Mouse (Mus musculus) embryonic facial prominence, embryonic 15.5 days (tissue): ENCODE results near the gene Sbp. TPM values are rescaled to one million over a fixed set of nuclear protein-coding genes. Genes with fewer than 3 reads are reported as not detected.
"Not testable (repeated sequence)": the region's sequence is repeated elsewhere in the genome, so short reads cannot be mapped to it uniquely, and the experiment has no call there.

Source experiments
- ATAC-seq: fragments of 200-750 bp; cut with Nextera tagmentation; 2 replicates; pipeline ENCODE4 v1.8.0; 2017; ENCODE audit warnings: low read depth, moderate TSS enrichment; ENCODE audit not compliant: insufficient number of reproducible peaks, low FRiP score, low TSS enrichment
- H3K27ac ChIP-seq: fragments of 300-500 bp; sonication (generic); replicated peaks from 2 replicates; pipeline ENCODE4 v1.5.1; 2015; ENCODE audit warnings: mild to moderate bottlenecking, inconsistent platforms
- H3K27me3 ChIP-seq: fragments of 300-500 bp; sonication (generic); 2 replicates; pipeline ENCODE4 v1.6.1; 2015; ENCODE audit warnings: inconsistent platforms
- H3K36me3 ChIP-seq: fragments of 300-500 bp; sonication (generic); 2 replicates; pipeline ENCODE4 v1.6.1; 2015; ENCODE audit warnings: mild to moderate bottlenecking, inconsistent platforms
- H3K4me1 ChIP-seq: fragments of 300-500 bp; sonication (generic); 2 replicates; pipeline ENCODE4 v1.6.1; 2015; ENCODE audit warnings: inconsistent platforms
- H3K4me2 ChIP-seq: fragments of 300-500 bp; sonication (generic); replicated peaks from 2 replicates; pipeline ENCODE4 v1.6.1; 2015; ENCODE audit warnings: mild to moderate bottlenecking, inconsistent platforms
- H3K4me3 ChIP-seq: fragments of 300-500 bp; sonication (generic); replicated peaks from 2 replicates; pipeline ENCODE4 v1.5.1; 2015; ENCODE audit warnings: mild to moderate bottlenecking, inconsistent platforms
- H3K9ac ChIP-seq: fragments of 300-500 bp; sonication (generic); 2 replicates; pipeline ENCODE4 v1.6.1; 2015; ENCODE audit warnings: inconsistent platforms
- H3K9me3 ChIP-seq: fragments of 300-500 bp; sonication (generic); replicated peaks from 2 replicates; pipeline ENCODE4 v1.6.1; 2016; ENCODE audit warnings: inconsistent platforms
- WGBS: fragments of 180-500 bp; shearing (Covaris S2); methylation state at CpG from one replicate; pipeline ENCODE4 v1.1.7; 2015; 5-methylcytosine and 5-hydroxymethylcytosine counted together
- polyA plus RNA-seq: library from polyadenylated mRNA; unstranded; fragments of >200 nt; fragmentation: Nextera tagmentation; extraction: Ambion mirVana; gene quantifications from 2 replicates; pipeline ENCODE4 v1.2.1, GENCODE M21; 2015

Gene Sbp
- not detected in 2 replicates for polyA plus RNA-seq

DNA sequence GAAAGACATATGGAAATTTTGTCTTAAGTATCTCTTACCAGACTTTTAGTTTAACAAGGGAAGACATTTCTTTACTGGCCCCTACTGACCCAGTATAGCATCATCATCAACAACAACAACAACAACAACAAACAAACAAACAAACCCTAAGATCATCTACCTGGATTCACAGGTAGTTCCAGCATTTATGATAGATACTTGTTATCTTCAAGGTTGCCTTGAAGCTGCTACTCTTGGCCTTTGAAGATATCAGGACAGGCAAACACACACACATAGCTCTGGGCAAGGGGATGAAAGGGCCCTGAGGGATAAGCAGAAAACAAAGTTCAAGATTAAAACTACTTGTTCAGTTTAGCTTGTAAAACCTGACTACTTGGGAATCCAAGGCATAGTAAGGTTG lies at the start of gene Sbp:
Gene Sbp, plus strand, starts transcription at position 301 of the 400 bp plus-strand sequence.
- no peaks in the 10 kb centered on the region for H3K27me3 ChIP-seq
- no peaks in the 10 kb centered on the region for H3K4me1 ChIP-seq
- no peaks in the 10 kb centered on the region for H3K9me3 ChIP-seq
- no peak for ATAC-seq
- H3K4me3 ChIP-seq, result no peak within 1 kb of the TSS
- no peak within 1 kb of the TSS for H3K9ac ChIP-seq
- H3K36me3 ChIP-seq, result no peaks in the 10 kb centered on the region
- H3K4me2 ChIP-seq, result no peak within 1 kb of the TSS
- H3K27ac ChIP-seq, result no peak within 1 kb of the TSS

- not testable (repeated sequence) for H3K27ac ChIP-seq, H3K9me3 ChIP-seq, ATAC-seq, H3K36me3 ChIP-seq, H3K27me3 ChIP-seq, H3K4me2 ChIP-seq, H3K4me1 ChIP-seq, H3K9ac ChIP-seq, H3K4me3 ChIP-seq
- WGBS, result 76% methylated on average over 4 of the region's 4 CpGs
Observed at GRCm38 (mm10) chr17:23917158-23917557, 24.3 kb upstream of the Sbp start, which contains the start of gene Dcpp3. Gene Dcpp3 (plus strand): TSS chr17:23917458.

DNA sequence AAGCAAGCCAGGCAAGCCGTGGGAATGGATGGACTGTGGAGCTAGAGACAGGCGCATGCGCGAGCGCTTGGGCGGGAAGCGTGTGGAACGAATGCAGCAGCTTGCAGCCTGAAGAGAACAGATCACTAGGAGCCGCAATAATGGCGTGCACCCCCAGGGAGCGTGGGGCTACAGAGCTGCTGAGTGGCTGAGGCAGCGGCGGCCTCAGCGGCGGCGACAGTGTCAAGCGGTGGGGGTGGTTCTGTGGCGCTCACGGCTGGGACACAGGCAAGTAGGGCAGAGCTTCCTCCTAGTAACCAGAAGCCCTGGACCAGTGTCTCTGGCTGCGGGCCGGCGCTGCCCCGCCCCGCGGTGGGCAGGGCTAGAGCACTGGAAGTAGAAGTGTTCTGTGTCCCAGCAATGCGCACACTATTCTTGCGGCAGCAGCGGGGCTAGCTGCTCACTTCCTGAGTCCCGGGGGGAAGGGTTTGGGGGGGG lies 16.9 kb upstream of the Sbp start:
- H3K9ac ChIP-seq, result peak overlapping the region; percentile 41
- peak overlapping the region; percentile 95 for H3K27ac ChIP-seq
- WGBS, result under 1% methylated on average over 29 of the region's 29 CpGs
- H3K36me3 ChIP-seq, result no peaks in the 10 kb centered on the region
- peak overlapping the region; percentile 86 for H3K4me2 ChIP-seq
- no peaks in the 10 kb centered on the region for H3K9me3 ChIP-seq
- peak; percentile 97 for ATAC-seq
- H3K4me3 ChIP-seq, result peak overlapping the region; percentile 61
- H3K4me1 ChIP-seq, result peaks cover 12% of the 10 kb centered on the region
- H3K27me3 ChIP-seq, result no peaks in the 10 kb centered on the region

DNA sequence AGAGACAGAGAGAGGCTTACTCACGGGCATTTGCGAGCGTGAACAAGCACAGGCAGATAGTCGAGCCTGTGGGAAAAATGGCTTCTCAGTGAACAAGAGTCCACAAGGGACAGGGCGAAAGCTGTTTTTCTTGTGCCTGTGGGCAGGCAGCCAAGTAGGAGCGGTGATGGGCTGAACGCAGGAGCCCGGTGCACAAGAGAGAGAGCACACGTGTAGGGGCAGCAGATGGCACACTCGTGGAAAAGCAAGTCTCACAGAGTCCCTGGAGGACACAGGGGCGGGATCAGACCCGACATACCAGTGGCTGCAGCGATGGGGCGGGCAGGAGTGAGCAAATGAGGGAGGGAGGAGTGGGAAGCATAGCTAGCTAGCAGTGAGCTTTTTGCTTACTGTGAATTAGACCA lies 16.4 kb upstream of the Sbp start:
- WGBS, result 0% methylated on average over 14 of the region's 14 CpGs
- Histone ChIP-seq H3K4me2 (peak overlapping the region; percentile 86), H3K9ac (peak overlapping the region; percentile 40), H3K4me3 (peak overlapping the region; percentile 61), H3K27ac (peak overlapping the region; percentile 95), H3K27me3 (no peaks in the 10 kb centered on the region), H3K9me3 (no peaks in the 10 kb centered on the region), H3K36me3 (no peaks in the 10 kb centered on the region), H3K4me1 (peaks cover 12% of the 10 kb centered on the region)
- ATAC-seq, result peak; percentile 88

DNA sequence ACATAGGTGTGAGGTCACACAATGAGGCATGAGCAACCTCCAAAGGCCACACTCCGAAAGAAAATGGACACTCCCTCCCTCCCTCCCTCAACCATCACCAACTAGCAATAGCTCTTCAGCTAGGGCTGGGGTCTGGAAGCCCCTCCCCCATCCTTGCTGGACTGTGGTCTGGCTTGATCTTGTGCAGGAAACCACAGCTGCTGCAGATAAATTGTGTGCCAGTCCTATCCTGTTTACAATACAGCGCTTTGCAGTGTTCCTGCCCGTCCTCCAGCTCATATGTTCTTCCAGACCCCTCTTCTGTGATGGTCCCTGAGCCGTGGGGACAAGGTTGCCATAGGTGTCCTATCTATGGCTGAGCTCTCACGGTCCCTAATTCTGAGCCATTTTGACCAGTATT lies 10.3 kb upstream of the Sbp start:
- H3K9me3 ChIP-seq, result no peaks in the 10 kb centered on the region
- H3K4me3 ChIP-seq, result no peak overlapping the region
- no peaks in the 10 kb centered on the region for H3K4me1 ChIP-seq
- H3K27ac ChIP-seq, result no peak overlapping the region
- no peaks in the 10 kb centered on the region for H3K27me3 ChIP-seq
- no peaks in the 10 kb centered on the region for H3K36me3 ChIP-seq
- H3K4me2 ChIP-seq, result no peak overlapping the region
- WGBS, result 71% methylated on average over 5 of the region's 5 CpGs
- H3K9ac ChIP-seq, result no peak overlapping the region
- ATAC-seq, result no peak

DNA sequence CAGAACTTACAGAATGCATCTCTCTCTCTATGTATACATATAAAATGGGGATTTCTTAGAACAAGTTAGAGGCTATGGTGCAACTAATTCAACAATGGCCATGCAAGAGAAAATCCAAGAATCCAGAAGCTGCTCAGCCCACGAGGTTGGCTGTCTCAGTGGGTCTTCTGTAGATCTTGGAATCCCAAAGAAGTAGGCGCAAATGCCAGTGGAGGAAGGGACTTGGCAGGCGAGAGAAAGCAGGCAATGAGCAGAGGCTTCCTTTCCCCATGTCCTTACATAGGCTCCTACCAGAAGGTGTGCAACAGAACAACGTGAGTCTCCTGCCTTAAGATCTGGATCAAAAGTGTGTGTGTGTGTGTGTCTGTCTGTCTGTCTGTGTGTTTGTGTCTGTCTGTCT lies 6.0 kb downstream of the Sbp start:
- H3K4me3 ChIP-seq, H3K4me2 ChIP-seq, H3K36me3 ChIP-seq, H3K27ac ChIP-seq, H3K9ac ChIP-seq, H3K9me3 ChIP-seq, H3K4me1 ChIP-seq, ATAC-seq, H3K27me3 ChIP-seq: not testable (repeated sequence)
- WGBS, result 74% methylated on average over 4 of the region's 4 CpGs

DNA sequence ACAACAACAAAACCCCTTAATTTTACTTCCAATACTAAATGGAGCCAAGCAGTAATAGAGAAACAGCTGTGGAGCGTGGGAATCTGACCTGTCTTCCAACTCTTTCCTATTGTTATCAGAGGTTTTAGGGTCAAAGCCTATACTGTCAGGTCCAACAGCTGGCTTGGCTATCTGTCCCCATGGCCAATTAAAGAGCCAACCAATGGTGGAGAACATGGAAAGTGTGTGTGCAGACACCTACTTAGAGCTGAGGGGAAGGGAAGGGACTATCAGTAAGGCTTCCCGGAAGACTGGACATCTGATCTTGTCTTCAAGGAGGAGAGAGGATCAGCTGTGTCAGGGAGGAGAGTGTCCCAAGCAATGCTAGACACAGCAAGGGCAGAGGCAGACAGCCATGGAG lies 7.6 kb downstream of the Sbp start:
- Histone ChIP-seq H3K9ac (no peak overlapping the region), H3K36me3 (no peaks in the 10 kb centered on the region), H3K27me3 (no peaks in the 10 kb centered on the region), H3K4me2 (no peak overlapping the region), H3K4me3 (no peak overlapping the region), H3K27ac (no peak overlapping the region), H3K9me3 (no peaks in the 10 kb centered on the region), H3K4me1 (no peaks in the 10 kb centered on the region)
- no peak for ATAC-seq
- WGBS, result 74% methylated on average over 2 of the region's 2 CpGs

GRCm38 (mm10) chr17:23950828-23951227 lies 9.4 kb downstream of the Sbp start:
- not testable (repeated sequence) for H3K36me3 ChIP-seq, H3K27ac ChIP-seq, H3K4me2 ChIP-seq, H3K27me3 ChIP-seq, H3K4me1 ChIP-seq, ATAC-seq, H3K4me3 ChIP-seq, H3K9ac ChIP-seq, H3K9me3 ChIP-seq
- WGBS, result 67% methylated on average over 4 of the region's 4 CpGs

DNA sequence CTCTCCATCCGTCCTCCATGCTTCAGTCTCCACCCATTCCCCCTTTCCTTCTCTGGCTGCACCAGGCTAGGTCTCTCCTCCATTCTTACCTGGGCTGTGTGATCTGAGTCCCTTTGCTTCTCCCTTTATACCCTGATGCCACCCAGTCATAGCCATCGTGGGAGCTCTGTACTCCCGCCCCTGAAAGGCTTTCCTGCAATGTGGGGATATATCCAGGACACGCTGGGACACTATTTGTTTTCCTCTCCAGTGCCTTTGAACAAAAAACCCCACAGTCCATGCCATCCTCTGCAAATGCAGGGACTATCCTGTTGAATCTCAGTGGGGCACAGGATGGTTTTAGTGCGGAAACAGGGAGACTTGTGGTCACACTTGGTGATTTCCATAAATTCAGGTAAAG lies 13.7 kb downstream of the Sbp start, which contains the start of gene Sbpl:
Gene Sbpl, minus strand, starts transcription at position 101 of the 400 bp plus-strand sequence.
- Histone ChIP-seq H3K9me3 (no peaks in the 10 kb centered on the region), H3K36me3 (no peaks in the 10 kb centered on the region), H3K9ac (no peak within 1 kb of the TSS), H3K4me3 (no peak within 1 kb of the TSS), H3K4me1 (no peaks in the 10 kb centered on the region), H3K27ac (no peak within 1 kb of the TSS), H3K4me2 (no peak within 1 kb of the TSS), H3K27me3 (no peaks in the 10 kb centered on the region)
- no peak for ATAC-seq
- WGBS, result 80% methylated on average over 5 of the region's 5 CpGs

DNA sequence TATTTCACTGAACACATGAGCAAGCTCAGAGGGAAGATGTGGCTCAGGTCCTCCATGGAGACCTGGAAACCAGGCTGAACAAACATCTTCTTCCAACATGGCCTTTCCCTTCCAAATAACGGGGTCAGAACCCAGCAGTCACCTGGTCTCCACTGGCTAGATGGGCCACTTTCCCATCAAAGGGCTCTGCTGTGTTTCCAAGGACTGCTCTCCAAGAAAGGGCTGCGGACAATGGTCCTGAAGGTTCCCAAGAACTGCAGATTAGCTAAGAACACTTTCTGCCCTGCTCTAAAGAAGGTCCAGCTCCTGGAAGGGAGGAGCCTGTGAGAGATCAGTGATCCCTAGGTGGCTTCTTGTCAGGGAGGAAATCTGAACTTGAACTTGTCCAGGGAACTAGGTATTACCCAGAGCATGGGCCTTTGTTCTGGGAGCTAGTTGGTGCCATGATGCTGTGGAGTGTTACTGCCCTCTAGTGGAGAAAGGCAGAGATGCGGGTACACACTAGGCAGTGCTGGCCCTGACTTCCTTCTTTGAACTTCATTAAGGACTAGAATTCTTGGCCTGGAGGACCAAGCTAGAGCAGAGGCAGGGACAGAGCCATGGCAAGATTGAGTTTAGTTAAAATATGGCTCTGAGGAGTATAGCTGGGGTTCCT lies 18.7 kb downstream of the Sbp start:
- peak; percentile 82; the same call in 1 of the 2 replicates for ATAC-seq
- WGBS, result 39% methylated on average over 3 of the region's 3 CpGs
- no peaks in the 10 kb centered on the region for H3K36me3 ChIP-seq
- no peaks in the 10 kb centered on the region for H3K9me3 ChIP-seq
- no peaks in the 10 kb centered on the region for H3K4me1 ChIP-seq
- no peak overlapping the region for H3K4me2 ChIP-seq
- 0 out of 2 replicates have a peak, but pooled peaks cover 3% of the 10 kb centered on the region for H3K27me3 ChIP-seq
- no peak overlapping the region for H3K9ac ChIP-seq
- H3K4me3 ChIP-seq, result no peak overlapping the region
- H3K27ac ChIP-seq, result no peak overlapping the region

DNA sequence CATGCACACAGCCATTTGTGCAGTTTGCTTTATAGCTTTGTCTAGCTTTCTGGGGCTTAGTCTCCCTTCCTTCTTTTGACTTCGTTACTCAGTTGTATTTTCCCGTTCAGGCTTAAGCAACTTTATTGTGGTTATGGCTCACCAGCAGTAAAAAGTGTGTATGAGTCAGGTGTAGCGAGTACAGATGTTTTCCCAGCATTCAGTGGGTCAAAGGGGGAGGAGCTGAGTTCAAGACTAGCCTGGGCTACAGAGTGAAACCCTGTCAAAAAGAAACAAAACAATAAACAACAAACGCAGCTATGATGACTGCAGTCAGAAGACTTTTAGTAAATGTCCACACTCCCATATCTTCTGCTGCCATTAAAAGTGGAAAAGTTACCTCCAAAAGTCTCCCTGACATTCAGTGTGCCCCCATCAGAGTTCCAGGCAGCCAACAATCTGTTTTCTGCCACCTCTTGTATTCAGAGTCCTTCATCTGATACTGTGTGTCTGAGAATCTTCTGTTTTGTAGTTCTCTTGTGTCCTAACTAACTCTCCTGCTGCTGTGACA lies 20.2 kb downstream of the Sbp start:
- no peak overlapping the region for H3K27ac ChIP-seq
- H3K4me1 ChIP-seq, result no peaks in the 10 kb centered on the region
- no peaks in the 10 kb centered on the region for H3K36me3 ChIP-seq
- H3K27me3 ChIP-seq, result 0 out of 2 replicates have a peak, but pooled peaks cover 3% of the 10 kb centered on the region
- ATAC-seq, result no peak
- H3K9me3 ChIP-seq, result no peaks in the 10 kb centered on the region
- H3K4me2 ChIP-seq, result no peak overlapping the region
- no peak overlapping the region for H3K9ac ChIP-seq
- WGBS, result 65% methylated on average over 4 of the region's 4 CpGs
- no peak overlapping the region for H3K4me3 ChIP-seq
